Mouse (Mus musculus) erythroblast, adult 5-6 weeks (primary cell): ENCODE results near the gene Eid3. TPM values are rescaled to one million over a fixed set of nuclear protein-coding genes. Genes with fewer than 3 reads are reported as not detected.

Experiments used
- ATAC-seq: replicated peaks from 2 replicates; pipeline ENCODE4 v1.8.0; 2016; ENCODE audit warnings: moderate number of reproducible peaks, mild to moderate bottlenecking, moderate TSS enrichment, inconsistent platforms; ENCODE audit not compliant: poor library complexity, low FRiP score, severe bottlenecking
- total RNA-seq, 2 experiments: library from RNA; stranded (forward) in 1 of 2; stranded (reverse) in 1 of 2; fragments of 150-400 nt in 1 of 2; fragments of 200-764, 138-1000 nt in 1 of 2; gene quantifications; 2 replicates each; pipeline versions ENCODE4 v1.2.3 to v1.2.4; 2015 to 2017; ENCODE audit warnings: low replicate concordance in 2 of 2

The Eid3 gene
- total RNA-seq (2015; ENCODE audit: low replicate concordance) (1.3 TPM in 1 of 2 replicates, not detected in the other), total RNA-seq (2017; ENCODE audit: low replicate concordance) (1.4 and 5.2 TPM in 2 replicates)

GRCm38 (mm10) chr10:82866356-82866755 is at the start of gene Eid3:
TSS of gene Eid3 (plus strand) at chr10:82866626.
- no peak for ATAC-seq

DNA sequence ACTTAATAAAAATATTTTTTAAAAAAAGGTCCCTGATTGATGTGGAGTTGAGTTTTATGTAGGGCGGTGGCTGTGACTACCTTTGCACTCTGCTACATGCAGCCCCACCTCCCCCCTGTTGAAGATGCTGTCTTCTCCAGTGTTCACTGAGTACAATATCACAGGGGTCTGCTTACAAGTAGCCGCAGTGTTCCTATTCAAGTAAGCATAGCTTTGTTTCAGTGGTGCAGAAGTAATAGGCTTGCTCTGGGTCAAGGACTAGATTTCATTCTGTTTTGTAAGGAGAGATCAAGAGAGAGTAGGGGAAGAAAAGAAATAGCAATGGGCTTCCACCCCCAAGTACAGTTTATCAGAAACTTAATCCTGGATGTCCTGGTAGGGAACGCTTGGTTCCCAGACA is 48.9 kb upstream of the Eid3 start:
- no peak for ATAC-seq

GRCm38 (mm10) chr10:82817936-82818335 is 48.5 kb upstream of the Eid3 start:
- ATAC-seq = no peak

GRCm38 (mm10) chr10:82818661-82819060 is 47.8 kb upstream of the Eid3 start:
- ATAC-seq = no peak

- no peak for ATAC-seq
These were observed 43.2 kb upstream of the Eid3 start for GRCm38 (mm10) chr10:82823108-82823778.

GRCm38 (mm10) chr10:82823779-82824177 is 42.6 kb upstream of the Eid3 start:
- ATAC-seq = no peak

DNA sequence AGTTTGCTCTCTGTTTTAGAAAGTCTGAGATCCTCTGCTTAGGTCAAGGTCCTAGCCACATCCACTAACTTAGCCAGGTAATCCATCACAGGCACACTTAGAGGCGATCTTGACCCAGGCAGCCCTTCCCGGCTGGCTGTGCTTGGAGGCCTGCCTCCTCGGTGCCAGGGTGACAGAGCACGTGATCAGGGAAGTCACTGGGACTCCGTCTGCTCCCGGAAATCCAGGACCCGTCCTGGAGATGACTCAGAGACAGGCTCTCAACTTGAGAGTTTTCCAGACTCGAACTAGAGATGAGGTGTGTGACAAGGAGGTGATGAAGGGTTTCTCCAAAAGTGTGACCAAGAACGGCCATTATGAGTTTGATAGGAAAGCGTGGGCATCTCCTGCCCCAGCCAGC is 41.9 kb upstream of the Eid3 start:
- ATAC-seq = no peak

GRCm38 (mm10) chr10:82826516-82826915 is 39.9 kb upstream of the Eid3 start:
- ATAC-seq = no peak

- ATAC-seq = no peak
These were observed 32.5 kb upstream of the Eid3 start, which contains the start of gene Txnrd1 for GRCm38 (mm10) chr10:82833926-82834325. TSS of gene Txnrd1 (plus strand) at chr10:82833951.

DNA sequence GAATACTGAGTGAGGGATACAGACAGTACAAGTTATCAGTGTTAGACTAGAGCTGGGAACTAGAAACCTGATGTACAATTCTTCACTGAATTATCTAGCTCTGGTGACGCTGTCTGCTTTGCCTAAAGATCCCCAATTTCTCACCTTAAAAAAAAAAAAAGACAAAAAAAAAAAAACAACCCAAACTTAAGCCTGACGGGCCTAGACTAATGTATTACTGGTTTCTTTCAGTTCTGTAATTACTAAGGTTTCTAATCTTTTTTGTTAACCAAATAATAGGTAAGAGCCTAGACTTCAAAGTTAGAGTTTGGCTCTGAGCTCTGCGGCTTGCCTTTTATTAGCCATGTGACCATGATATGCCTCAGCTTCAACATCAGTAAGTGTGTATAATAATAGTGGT is 30.5 kb upstream of the Eid3 start:
- no peak for ATAC-seq

- ATAC-seq = no peak
These were observed 28.0 kb upstream of the Eid3 start for GRCm38 (mm10) chr10:82838390-82838789.

- ATAC-seq = no peak
These were observed 22.3 kb upstream of the Eid3 start for GRCm38 (mm10) chr10:82844090-82844489.

GRCm38 (mm10) chr10:82844731-82845130 is 21.7 kb upstream of the Eid3 start:
- ATAC-seq = no peak

GRCm38 (mm10) chr10:82847821-82848459 is 18.5 kb upstream of the Eid3 start:
- no peak for ATAC-seq

- no peak for ATAC-seq
These were observed 16.6 kb upstream of the Eid3 start for GRCm38 (mm10) chr10:82849686-82850353.

DNA sequence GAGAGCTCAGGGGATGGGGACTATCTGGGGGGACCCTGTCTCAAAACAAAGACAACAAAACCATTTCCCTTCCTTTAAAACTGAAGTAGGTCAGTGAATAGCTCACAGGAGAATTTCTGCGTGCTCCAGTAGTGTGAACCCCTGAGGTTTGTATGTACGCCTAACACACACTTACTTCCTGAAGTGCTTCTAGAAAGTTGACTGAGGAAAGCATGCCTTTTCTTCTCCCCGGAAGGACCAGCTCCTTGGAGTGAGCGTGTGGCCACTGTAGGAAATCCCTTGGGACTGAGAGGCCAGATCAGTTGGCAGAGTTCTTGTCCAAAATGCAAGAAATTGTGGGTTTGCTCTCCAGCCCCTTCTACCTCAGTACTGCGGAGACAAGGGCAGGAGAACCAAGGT is 16.1 kb upstream of the Eid3 start:
- ATAC-seq = no peak

DNA sequence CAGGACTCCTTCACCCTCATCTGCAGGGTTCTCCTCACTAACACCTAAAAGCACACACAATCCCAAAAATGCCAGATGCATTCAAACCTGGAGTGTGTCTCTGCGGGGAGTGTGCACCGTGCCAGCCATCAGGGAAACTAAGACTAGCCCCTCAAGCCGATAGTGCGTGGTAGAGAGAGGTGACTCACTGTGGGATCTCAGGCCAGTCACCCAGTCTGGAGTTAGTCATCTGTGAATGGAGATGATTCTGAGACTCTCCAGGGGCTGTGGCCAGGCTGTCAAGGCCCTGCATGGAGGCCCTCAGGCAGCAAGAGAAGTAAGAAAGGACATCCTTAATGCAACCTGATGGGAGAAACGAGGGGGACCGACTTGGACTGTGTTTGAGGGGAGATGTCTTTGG is 14.7 kb upstream of the Eid3 start:
- no peak for ATAC-seq

GRCm38 (mm10) chr10:82858032-82858680 is 8.3 kb upstream of the Eid3 start:
- ATAC-seq = no peak

DNA sequence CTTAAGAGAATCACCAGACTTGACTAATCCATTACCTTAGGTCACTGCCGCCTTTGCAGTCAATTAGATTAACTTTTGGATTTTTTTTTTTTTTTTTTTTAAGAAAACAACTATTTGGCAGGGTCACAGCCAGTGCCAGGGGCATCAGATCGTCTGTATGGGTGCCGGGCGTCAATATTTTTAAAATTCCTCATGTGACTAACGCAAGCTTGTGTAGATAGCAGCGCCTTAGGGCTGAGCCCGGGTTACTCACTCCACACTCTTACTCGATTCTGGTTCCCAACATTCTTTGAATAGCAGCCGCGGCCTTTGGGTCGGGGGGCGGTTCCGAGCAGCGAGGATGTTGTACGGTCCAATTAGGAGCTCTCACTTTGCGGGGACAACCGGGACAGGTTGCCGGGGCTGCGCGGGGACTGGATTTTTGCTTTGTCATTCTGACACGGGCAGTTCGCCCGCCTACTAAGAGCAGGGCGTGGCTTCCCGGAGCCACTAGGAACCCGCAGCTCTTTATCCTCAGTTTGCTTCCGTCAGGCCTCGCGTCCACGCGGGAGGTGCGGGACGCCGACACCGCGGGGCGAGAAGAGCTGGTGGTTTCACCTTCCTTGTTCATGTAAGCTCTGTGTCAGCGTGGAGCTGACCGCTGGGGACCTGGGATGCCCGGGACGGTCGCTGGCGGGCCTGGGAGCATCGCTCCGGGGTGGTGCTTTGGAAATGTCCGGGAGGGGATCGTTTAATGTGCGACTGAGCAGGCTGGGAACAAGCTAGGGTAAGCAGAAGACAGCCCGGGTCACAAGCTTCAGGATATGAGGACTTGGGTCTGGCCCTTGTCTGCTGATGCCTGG is 7.5 kb upstream of the Eid3 start:
- peak; percentile 88 for ATAC-seq

DNA sequence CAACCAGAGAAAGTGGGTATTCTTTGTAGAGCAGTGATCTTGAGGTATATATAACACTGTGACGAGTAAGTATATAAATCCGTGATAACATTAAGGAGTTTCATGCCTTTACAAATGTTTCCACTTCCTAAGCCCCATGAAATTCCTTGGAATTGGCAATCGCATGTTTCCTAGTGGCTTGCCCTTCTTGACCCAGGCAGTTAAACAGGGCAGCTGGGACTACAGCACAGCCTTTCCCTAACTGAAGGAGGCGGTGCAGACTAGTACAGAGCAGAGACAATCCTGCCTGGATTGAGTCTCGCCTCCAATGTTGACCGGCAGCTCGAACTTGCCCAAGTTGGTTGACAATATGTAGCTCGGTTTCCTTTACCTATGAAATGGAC is 6.9 kb upstream of the Eid3 start:
- peak; percentile 58 for ATAC-seq
